Comparison of ENCODE assay signal across 9 mouse cellular contexts in genomic region chr15:101227971-101228370, GRCm38 (mm10). TPM values are rescaled to one million over a fixed set of nuclear protein-coding genes. Genes with fewer than 3 reads are reported as not detected.
DNase-seq lines count a peak whose midpoint lies in the region; ATAC-seq lines count a peak whose summit lies in the region.
"Had no signal": no experiment of that assay in that cellular context is flagged by ENCODE, and none has a peak within 500 bp of the region (broad histone marks: within the 10 kb centered on the region; RNA-seq: fewer than 3 reads in every experiment).

No protein-coding gene starts in this region.

- H3K9me3 ChIP-seq in heart, embryonic 13.5 days = no peaks in the 10 kb centered on the region

- H3K4me1 ChIP-seq in heart, embryonic 13.5 days = peaks cover 53% of the 10 kb centered on the region

- peak overlapping the region; percentile 41 for H3K4me2 ChIP-seq in heart, embryonic 13.5 days

- 0 out of 2 replicates have a peak overlapping the region, but pooled peaks have one; percentile 15 for H3K9ac ChIP-seq in heart, embryonic 13.5 days

- WGBS in heart, embryonic 13.5 days = 20% methylated on average over 7 of the region's 7 CpGs

- H3K36me3 ChIP-seq in heart, embryonic 13.5 days = peaks cover 40% of the 10 kb centered on the region

- DNase-seq in adrenal gland, adult (ENCODE audit: inconsistent age in 2 of 2, low spot score in 1 of 2) = peak; percentile 76 to 77
- no peak for DNase-seq in adrenal gland, adult 8-10 months
- DNase-seq in brain, adult 2 months (ENCODE audit: low read depth, low spot score) = peak; percentile 34
- peak; percentile 81 to 88 for DNase-seq in kidney, postnatal 4 days
- DNase-seq in neural tube, embryonic 10.5 days (ENCODE audit: extremely low spot score, low spot score) = peak; percentile 55
- no peak for DNase-seq in right cerebral cortex, adult 18-20 months

- H3K4me3 ChIP-seq in heart, embryonic 13.5 days = peak overlapping the region; percentile 3; the same call in 1 of the 2 replicates
- H3K4me3 ChIP-seq: erythroblast, embryonic 14.5 days had no signal

- ATAC-seq in heart, embryonic 13.5 days (ENCODE audit: extremely low read depth, insufficient number of reproducible peaks, low FRiP score, low TSS enrichment) = peak; percentile 32; the same call in 1 of the 2 replicates
- no peak for ATAC-seq in megakaryocyte progenitor cell, adult 5-6 weeks (replicated peaks; ENCODE audit: poor library complexity)

- peak overlapping the region; percentile 84 for H3K27ac ChIP-seq in heart, embryonic 13.5 days (replicated peaks)

- H3K27me3 ChIP-seq in heart, embryonic 13.5 days (replicated peaks) = peaks cover 39% of the 10 kb centered on the region

RNA-seq across cellular contexts. Expression of gene Grasp, which starts 4.0 kb away (rescaled TPM):
- 10 to 100 TPM in 3 of 4 experiments, 1 to 10 TPM in 1; 8.8 to 19.6 (median 17.1) TPM for total RNA-seq in adrenal gland, adult 8-10 months (2022)
- 3.8 and 4.4 TPM in 2 replicates for polyA plus RNA-seq in heart, embryonic 13.5 days (2015; fragmentation: Nextera tagmentation; extraction: Ambion mirVana)
- total RNA-seq in megakaryocyte progenitor cell, adult 5-6 weeks (2015) = 0.98 and 1.1 TPM in 2 replicates
- 1.00 and 1.1 TPM in 2 replicates for total RNA-seq in megakaryocyte progenitor cell, adult 5-6 weeks (2017)

RNA-seq across cellular contexts. Expression of gene Nr4a1, which starts 26.1 kb away (rescaled TPM):
- 100 to 1,000 TPM in 2 of 4 experiments, 10 to 100 TPM in 2; 42.9 to 895 (median 124) TPM for total RNA-seq in adrenal gland, adult 8-10 months (2022)
- polyA plus RNA-seq in heart, embryonic 13.5 days (2015; fragmentation: Nextera tagmentation; extraction: Ambion mirVana) = 10.4 and 10.8 TPM in 2 replicates
- 6.5 and 11.3 TPM in 2 replicates for total RNA-seq in megakaryocyte progenitor cell, adult 5-6 weeks (2015)
- 7.1 and 7.9 TPM in 2 replicates for total RNA-seq in megakaryocyte progenitor cell, adult 5-6 weeks (2017)

RNA-seq across cellular contexts. Expression of gene Acvr1b, which starts 54.1 kb away (rescaled TPM):
- 10 to 100 TPM in 3 of 4 experiments, 1 to 10 TPM in 1; 8.6 to 15.4 (median 12.1) TPM for total RNA-seq in adrenal gland, adult 8-10 months (2022)
- 5.4 and 6.0 TPM in 2 replicates for polyA plus RNA-seq in heart, embryonic 13.5 days (2015; fragmentation: Nextera tagmentation; extraction: Ambion mirVana)
- total RNA-seq in megakaryocyte progenitor cell, adult 5-6 weeks (2015) = 3.4 and 4.8 TPM in 2 replicates
- total RNA-seq in megakaryocyte progenitor cell, adult 5-6 weeks (2017) = 6.4 and 10.3 TPM in 2 replicates

RNA-seq across cellular contexts. Expression of gene Atg101, which starts 56.1 kb away (rescaled TPM):
- total RNA-seq in adrenal gland, adult 8-10 months (2022) = 10 to 100 TPM; 31.4 to 48.9 (median 37.0) TPM
- 50.6 and 56.1 TPM in 2 replicates for polyA plus RNA-seq in heart, embryonic 13.5 days (2015; fragmentation: Nextera tagmentation; extraction: Ambion mirVana)
- total RNA-seq in megakaryocyte progenitor cell, adult 5-6 weeks (2015) = 7.9 and 13.1 TPM in 2 replicates
- total RNA-seq in megakaryocyte progenitor cell, adult 5-6 weeks (2017) = 58.6 and 63.5 TPM in 2 replicates

Comparison
In these comparisons a context has a peak if more than half of its experiments do, and no peak if none do; other contexts are left out.
1. DNase-seq: peak in adrenal gland, adult (2 of 2), brain, adult 2 months (single experiment), kidney, postnatal 4 days (2 of 2) and neural tube, embryonic 10.5 days (single experiment); none in adrenal gland, adult 8-10 months (single experiment) and right cerebral cortex, adult 18-20 months (single experiment).
2. RNA of gene Grasp, which starts 4.0 kb away (total RNA-seq): 8.8 to 19.6 TPM in adrenal gland, adult 8-10 months; 0.98 to 1.1 TPM in megakaryocyte progenitor cell, adult 5-6 weeks; every median in the first group is over 4 times any median in the second.